Mouse (Mus musculus): ENCODE results near the gene Iqsec1.

GRCm38 (mm10) chr6:90742453-90742852, 246.0 kb downstream of the Iqsec1 start:
- TF ChIP-seq CTCF (IDR thresholded peaks at IDR 0.05; ENCODE audit: low read depth, low read length) (no peak), POLR2A (IDR thresholded peaks at IDR 0.05; ENCODE audit: extremely low read depth, insufficient read depth, low read length) (no peak)
